Mouse (Mus musculus): ENCODE data around the gene Gm15293. TPM values are rescaled to one million over a fixed set of nuclear protein-coding genes. Genes with fewer than 3 reads are reported as not detected.
"Not testable (repeated sequence)": the region's sequence is repeated elsewhere in the genome, so short reads cannot be mapped to it uniquely, and the experiment has no call there.

Gm15293 gene
- polyA plus RNA-seq (2015; fragmentation: Nextera tagmentation; extraction: Ambion mirVana), result not detected in 2 replicates

DNA sequence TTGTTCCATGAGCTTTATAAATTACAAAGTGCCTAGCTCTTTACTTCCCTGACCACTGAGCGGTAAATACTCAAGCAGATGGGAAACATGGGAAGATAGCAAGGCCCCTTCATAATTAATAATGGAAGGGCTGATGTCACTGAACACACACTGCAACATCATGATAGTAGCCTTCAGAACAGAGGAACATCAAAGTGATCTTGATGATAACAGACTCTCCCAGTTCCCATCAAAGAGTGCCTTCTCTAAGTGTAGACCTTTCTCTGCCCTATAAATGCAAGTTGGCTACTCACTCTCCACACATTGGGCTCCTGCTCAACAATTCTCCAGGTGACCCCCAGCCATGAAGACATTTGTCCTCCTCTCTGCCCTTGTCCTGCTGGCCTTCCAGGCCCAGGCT lies at the start of gene Gm15293:
Gene Gm15293 (plus strand): TSS at position 301 of the 400 bp plus-strand sequence.
- H3K27ac ChIP-seq (ENCODE audit: low read depth); DNase-seq; H3K27me3 ChIP-seq (ENCODE audit: insufficient read depth, low read length); H3K4me1 ChIP-seq (ENCODE audit: insufficient read depth); H3K9me3 ChIP-seq (ENCODE audit: low read length); H3K4me3 ChIP-seq (ENCODE audit: low read depth, low read length); H3K4me2 ChIP-seq (ENCODE audit: low read depth, low read length); H3K36me3 ChIP-seq (replicated peaks; ENCODE audit: insufficient read depth, low read length); H3K9ac ChIP-seq (replicated peaks); ATAC-seq: not testable (repeated sequence)
- no CpG with 5 or more reads among the region's 1 CpGs for WGBS (ENCODE audit: insufficient replicate concordance)

DNA sequence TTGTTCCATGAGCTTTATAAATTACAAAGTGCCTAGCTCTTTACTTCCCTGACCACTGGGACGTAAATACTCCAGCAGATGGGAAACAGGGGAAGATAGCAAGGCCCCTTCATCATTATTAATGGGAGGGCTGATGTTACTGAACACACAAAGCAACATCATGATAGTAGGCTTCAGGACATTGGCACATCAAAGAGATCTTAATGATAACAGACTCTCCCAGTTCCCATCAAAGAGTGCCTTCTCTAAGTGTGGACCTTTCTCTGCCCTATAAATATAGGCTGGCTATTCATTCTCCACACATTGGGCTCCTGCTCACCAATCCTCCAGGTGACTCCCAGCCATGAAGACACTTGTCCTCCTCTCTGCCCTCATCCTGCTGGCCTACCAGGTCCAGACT lies 39.4 kb upstream of the Gm15293 start, which contains the start of gene Defa22:
Gene Defa22 (plus strand): TSS at position 301 of the 400 bp plus-strand sequence.
- H3K4me1 ChIP-seq (ENCODE audit: insufficient read depth); DNase-seq; H3K4me3 ChIP-seq (ENCODE audit: low read depth, low read length); H3K9ac ChIP-seq (replicated peaks); H3K27me3 ChIP-seq (ENCODE audit: insufficient read depth, low read length); ATAC-seq; H3K27ac ChIP-seq (ENCODE audit: low read depth); H3K36me3 ChIP-seq (replicated peaks; ENCODE audit: insufficient read depth, low read length); H3K9me3 ChIP-seq (ENCODE audit: low read length); H3K4me2 ChIP-seq (ENCODE audit: low read depth, low read length): not testable (repeated sequence)
- no CpG with 5 or more reads among the region's 1 CpGs for WGBS (ENCODE audit: insufficient replicate concordance)

DNA sequence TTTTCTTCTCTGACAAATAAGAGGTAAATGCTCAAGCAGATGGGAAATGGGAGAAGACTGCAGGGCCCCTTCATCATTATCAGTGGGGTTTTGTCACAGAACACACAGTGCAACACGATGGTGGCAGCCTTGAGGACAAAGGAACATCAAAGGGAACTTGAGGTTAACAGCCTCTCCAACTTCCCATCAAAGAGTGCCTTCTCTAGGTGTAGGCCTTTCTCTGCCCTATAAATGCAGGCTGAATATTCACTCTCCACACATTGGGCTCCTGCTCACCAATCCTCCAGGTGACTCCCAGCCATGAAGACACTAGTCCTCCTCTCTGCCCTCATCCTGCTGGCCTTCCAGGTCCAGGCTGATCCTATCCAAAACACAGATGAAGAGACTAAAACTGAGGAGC lies 10.0 kb upstream of the Gm15293 start, which contains the start of gene Defa31:
Gene Defa31 (plus strand): TSS at position 301 of the 400 bp plus-strand sequence.
- H3K9ac ChIP-seq (replicated peaks); H3K36me3 ChIP-seq (replicated peaks; ENCODE audit: insufficient read depth, low read length); H3K4me1 ChIP-seq (ENCODE audit: insufficient read depth); H3K27ac ChIP-seq (ENCODE audit: low read depth); H3K4me3 ChIP-seq (ENCODE audit: low read depth, low read length); H3K4me2 ChIP-seq (ENCODE audit: low read depth, low read length); ATAC-seq; DNase-seq; H3K27me3 ChIP-seq (ENCODE audit: insufficient read depth, low read length); H3K9me3 ChIP-seq (ENCODE audit: low read length): not testable (repeated sequence)
- WGBS (ENCODE audit: insufficient replicate concordance), result no CpG with 5 or more reads among the region's 1 CpGs

Other genes starting within 250 kb of the Gm15293 start
- not detected in 2 replicates for gene Defa21, start 176.0 kb upstream of the Gm15293 start, polyA plus RNA-seq (2015; fragmentation: Nextera tagmentation; extraction: Ambion mirVana)
- not detected in 2 replicates for gene Defa23, start 146.5 kb upstream of the Gm15293 start, polyA plus RNA-seq (2015; fragmentation: Nextera tagmentation; extraction: Ambion mirVana)
- gene Defa35, start 136.5 kb upstream of the Gm15293 start, polyA plus RNA-seq (2015; fragmentation: Nextera tagmentation; extraction: Ambion mirVana), result not detected in 2 replicates
- not detected in 2 replicates for gene Defa25, start 117.1 kb upstream of the Gm15293 start, polyA plus RNA-seq (2015; fragmentation: Nextera tagmentation; extraction: Ambion mirVana)
- not detected in 2 replicates for gene Gm14851, start 105.5 kb upstream of the Gm15293 start, polyA plus RNA-seq (2015; fragmentation: Nextera tagmentation; extraction: Ambion mirVana)
- not detected in 2 replicates for gene Defa30, start 66.9 kb upstream of the Gm15293 start, polyA plus RNA-seq (2015; fragmentation: Nextera tagmentation; extraction: Ambion mirVana)
- gene Defa22, start 39.3 kb upstream of the Gm15293 start, polyA plus RNA-seq (2015; fragmentation: Nextera tagmentation; extraction: Ambion mirVana), result not detected in 2 replicates
- not detected in 2 replicates for gene Defa31, start 9.9 kb upstream of the Gm15293 start, polyA plus RNA-seq (2015; fragmentation: Nextera tagmentation; extraction: Ambion mirVana)
- not detected in 2 replicates for gene Gm15292, start 48.2 kb downstream of the Gm15293 start, polyA plus RNA-seq (2015; fragmentation: Nextera tagmentation; extraction: Ambion mirVana)
- gene Defa27, start 114.0 kb downstream of the Gm15293 start, polyA plus RNA-seq (2015; fragmentation: Nextera tagmentation; extraction: Ambion mirVana), result not detected in 2 replicates
- gene Defa29, start 125.5 kb downstream of the Gm15293 start, polyA plus RNA-seq (2015; fragmentation: Nextera tagmentation; extraction: Ambion mirVana), result not detected in 2 replicates
- not detected in 2 replicates for gene Defa2, start 177.0 kb downstream of the Gm15293 start, polyA plus RNA-seq (2015; fragmentation: Nextera tagmentation; extraction: Ambion mirVana)
- gene Defa33, start 190.2 kb downstream of the Gm15293 start, polyA plus RNA-seq (2015; fragmentation: Nextera tagmentation; extraction: Ambion mirVana), result not detected in 2 replicates
- not detected in 2 replicates for gene Defa36, start 225.8 kb downstream of the Gm15293 start, polyA plus RNA-seq (2015; fragmentation: Nextera tagmentation; extraction: Ambion mirVana)